Mouse (Mus musculus): Measurements from ENCODE around the gene Rela.

DNA sequence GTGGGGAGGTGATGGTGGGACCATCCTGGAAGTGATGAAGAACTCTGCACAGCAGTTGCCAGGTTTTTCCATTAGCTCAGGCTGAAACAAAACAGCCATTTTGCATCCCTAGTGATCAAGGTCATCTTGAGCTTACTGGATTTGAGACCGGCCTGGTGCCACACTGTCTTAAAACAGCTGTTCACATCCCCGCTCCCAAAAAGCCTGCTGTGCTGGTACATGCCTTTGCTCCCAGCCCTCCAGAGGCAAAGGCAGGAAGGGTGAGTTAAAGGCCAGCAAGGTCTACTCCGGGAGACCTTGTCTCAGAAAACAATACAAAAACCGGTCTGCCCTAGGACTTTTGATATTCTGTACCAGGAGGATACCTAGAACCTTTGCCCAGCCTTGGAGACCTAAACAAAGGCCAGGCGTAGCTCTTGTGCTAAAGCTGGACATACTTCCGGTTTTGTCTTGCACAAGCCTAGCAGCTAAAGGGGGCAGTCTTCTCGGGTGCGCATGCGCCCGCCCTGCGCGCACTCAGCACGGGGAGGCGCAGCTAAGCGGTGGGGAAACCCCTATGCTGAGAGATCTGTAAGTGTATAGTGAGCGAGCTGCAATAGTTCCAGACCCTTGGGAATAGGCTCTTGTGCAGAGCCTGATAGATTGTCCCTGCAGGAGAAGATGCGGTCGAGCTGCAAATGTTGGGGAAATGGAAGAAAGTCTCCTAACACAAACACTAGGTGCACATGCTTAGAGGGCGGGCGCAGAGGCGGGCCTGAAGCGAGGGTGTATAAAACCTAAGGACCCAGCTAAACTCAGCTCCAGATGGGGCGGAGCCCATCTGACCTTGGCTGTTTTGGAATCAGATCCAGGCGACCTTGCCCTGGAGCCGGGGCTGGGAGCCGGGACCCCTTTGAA lies 11.4 kb downstream of the Rela start:
- TF ChIP-seq CTCF (IDR thresholded peaks at IDR 0.05; ENCODE audit: low read depth, low read length) (no peak), GATA1 (IDR thresholded peaks at IDR 0.05; ENCODE audit: borderline replicate concordance, low read length) (no peak), TAL1 (conservative IDR thresholded peaks at IDR 0.05; ENCODE audit: low read depth, low read length) (no peak), POLR2AphosphoS5 (IDR thresholded peaks at IDR 0.05; ENCODE audit: insufficient replicate concordance, low read depth, low read length) (no peak)
